Mouse (Mus musculus): Measurements from ENCODE around the gene Sgms1.

Gene Sgms1

GRCm38 (mm10) chr19:32198494-32199106 is 190.9 kb downstream of the Sgms1 start:
- DNase-seq: no peak

GRCm38 (mm10) chr19:32196976-32197819 is 192.3 kb downstream of the Sgms1 start:
- no peak for DNase-seq

GRCm38 (mm10) chr19:32196222-32196621 is 193.3 kb downstream of the Sgms1 start:
- no peak for DNase-seq

- no peak for DNase-seq
Measured at GRCm38 (mm10) chr19:32194863-32195262, 194.7 kb downstream of the Sgms1 start.

GRCm38 (mm10) chr19:32194074-32194473 is 195.4 kb downstream of the Sgms1 start:
- no peak for DNase-seq

GRCm38 (mm10) chr19:32191596-32191995 is 197.9 kb downstream of the Sgms1 start:
- no peak for DNase-seq

- no peak for DNase-seq
Measured at GRCm38 (mm10) chr19:32189961-32190360, 199.6 kb downstream of the Sgms1 start.

GRCm38 (mm10) chr19:32189036-32189436 is 200.5 kb downstream of the Sgms1 start:
- DNase-seq: no peak

- DNase-seq: no peak
Measured at GRCm38 (mm10) chr19:32186594-32187092, 202.9 kb downstream of the Sgms1 start.

- DNase-seq: no peak
Measured at GRCm38 (mm10) chr19:32183005-32183404, 206.5 kb downstream of the Sgms1 start.

- DNase-seq: no peak
Measured at GRCm38 (mm10) chr19:32182471-32182870, 207.0 kb downstream of the Sgms1 start.

- DNase-seq: no peak
Measured at GRCm38 (mm10) chr19:32181721-32182394, 207.7 kb downstream of the Sgms1 start.

GRCm38 (mm10) chr19:32180756-32181674 is 208.5 kb downstream of the Sgms1 start:
- DNase-seq: no peak

- DNase-seq: no peak
Measured at GRCm38 (mm10) chr19:32179978-32180413, 209.5 kb downstream of the Sgms1 start.

- no peak for DNase-seq
Measured at GRCm38 (mm10) chr19:32179514-32179913, 210.0 kb downstream of the Sgms1 start.

- peak; percentile 66 for DNase-seq
Measured at GRCm38 (mm10) chr19:32178161-32178560, 211.4 kb downstream of the Sgms1 start.

GRCm38 (mm10) chr19:32176458-32176857 is 213.1 kb downstream of the Sgms1 start:
- no peak for DNase-seq

- no peak for DNase-seq
Measured at GRCm38 (mm10) chr19:32175991-32176390, 213.5 kb downstream of the Sgms1 start.

- no peak for DNase-seq
Measured at GRCm38 (mm10) chr19:32175013-32175412, 214.5 kb downstream of the Sgms1 start.

GRCm38 (mm10) chr19:32174561-32174960 is 215.0 kb downstream of the Sgms1 start:
- DNase-seq: no peak

- no peak for DNase-seq
Measured at GRCm38 (mm10) chr19:32173522-32174184, 215.9 kb downstream of the Sgms1 start.

- DNase-seq: no peak
Measured at GRCm38 (mm10) chr19:32172511-32172981, 217.0 kb downstream of the Sgms1 start.
